Mouse (Mus musculus) ovary, adult 18-20 months (tissue): Measurements from ENCODE around the gene Itgb1bp2.

Experiments used
- DNase-seq: peaks from one replicate; pipeline ENCODE4 v3.0.0; 2022; ENCODE audit warnings: low spot score, mixed read lengths

Itgb1bp2 gene

GRCm38 (mm10) chrX:101448886-101449475 lies at the start of gene Itgb1bp2:
Gene Itgb1bp2, plus strand, starts transcription at chrX:101449088.
- DNase-seq, result no peak

GRCm38 (mm10) chrX:101418946-101419724 lies 29.8 kb upstream of the Itgb1bp2 start:
- peak; percentile 33 for DNase-seq

- peak; percentile 84 for DNase-seq
Observed at GRCm38 (mm10) chrX:101419725-101420699, 28.9 kb upstream of the Itgb1bp2 start.

- no peak for DNase-seq
Observed at GRCm38 (mm10) chrX:101420700-101421095, 28.2 kb upstream of the Itgb1bp2 start, which contains the start of gene Zmym3. Gene Zmym3, minus strand, starts transcription at chrX:101420849.

- no peak for DNase-seq
Observed at GRCm38 (mm10) chrX:101423462-101423861, 25.4 kb upstream of the Itgb1bp2 start.

GRCm38 (mm10) chrX:101427774-101428173 lies 21.1 kb upstream of the Itgb1bp2 start:
- no peak for DNase-seq

GRCm38 (mm10) chrX:101428785-101429141 lies 20.1 kb upstream of the Itgb1bp2 start:
- DNase-seq, result no peak

- DNase-seq, result peak; percentile 86
Observed at GRCm38 (mm10) chrX:101429142-101429949, 19.5 kb upstream of the Itgb1bp2 start, which contains the start of gene Nono. Gene Nono, plus strand, starts transcription at chrX:101429318.

- peak; percentile 27 for DNase-seq
Observed at GRCm38 (mm10) chrX:101429976-101430375, 18.9 kb upstream of the Itgb1bp2 start.

GRCm38 (mm10) chrX:101451147-101451546 lies 2.3 kb downstream of the Itgb1bp2 start:
- no peak for DNase-seq

GRCm38 (mm10) chrX:101451591-101451990 lies 2.7 kb downstream of the Itgb1bp2 start:
- DNase-seq, result no peak

GRCm38 (mm10) chrX:101472202-101472601 lies 23.3 kb downstream of the Itgb1bp2 start:
- DNase-seq, result no peak

- no peak for DNase-seq
Observed at GRCm38 (mm10) chrX:101481604-101482350, 32.9 kb downstream of the Itgb1bp2 start.

- DNase-seq, result peak; percentile 16
Observed at GRCm38 (mm10) chrX:101486487-101487152, 37.7 kb downstream of the Itgb1bp2 start.
